Mouse (Mus musculus) naive thymus-derived CD4-positive, alpha-beta T cell, adult 2 months (primary cell): ENCODE measurements around the gene Slc8a2.
A peak's percentile ranks its signal among the peaks of the same experiment; 100 is the strongest.

Experiments
- DNase-seq: peaks from one replicate; pipeline ENCODE4 v3.0.0-alpha.2; 2011; ENCODE audit warnings: low read depth

The Slc8a2 gene

GRCm38 (mm10) chr7:16125829-16126228 lies 3.8 kb upstream of the Slc8a2 start:
- no peak for DNase-seq

- no peak for DNase-seq
Measured at GRCm38 (mm10) chr7:16128344-16128743, 1.3 kb upstream of the Slc8a2 start.

GRCm38 (mm10) chr7:16128899-16129298 lies 727 bp upstream of the Slc8a2 start:
- DNase-seq, result no peak

GRCm38 (mm10) chr7:16129846-16130691 lies 443 bp downstream of the Slc8a2 start:
- no peak for DNase-seq

- DNase-seq, result no peak
Measured at GRCm38 (mm10) chr7:16130956-16131634, 1.5 kb downstream of the Slc8a2 start.

GRCm38 (mm10) chr7:16132161-16132581 lies 2.5 kb downstream of the Slc8a2 start:
- DNase-seq, result no peak

- DNase-seq, result no peak
Measured at GRCm38 (mm10) chr7:16132926-16133325, 3.3 kb downstream of the Slc8a2 start.

GRCm38 (mm10) chr7:16133691-16134090 lies 4.1 kb downstream of the Slc8a2 start:
- DNase-seq, result no peak

- no peak for DNase-seq
Measured at GRCm38 (mm10) chr7:16134951-16135392, 5.3 kb downstream of the Slc8a2 start.

- no peak for DNase-seq
Measured at GRCm38 (mm10) chr7:16146489-16147410, 17.1 kb downstream of the Slc8a2 start.

GRCm38 (mm10) chr7:16147643-16148042 lies 18.0 kb downstream of the Slc8a2 start:
- DNase-seq, result peak; percentile 32

- no peak for DNase-seq
Measured at GRCm38 (mm10) chr7:16149241-16149640, 19.6 kb downstream of the Slc8a2 start.

- DNase-seq, result no peak
Measured at GRCm38 (mm10) chr7:16150191-16151145, 20.8 kb downstream of the Slc8a2 start.

GRCm38 (mm10) chr7:16153522-16153921 lies 23.9 kb downstream of the Slc8a2 start:
- DNase-seq, result peak; percentile 73

- DNase-seq, result no peak
Measured at GRCm38 (mm10) chr7:16155132-16155872, 25.7 kb downstream of the Slc8a2 start.

- DNase-seq, result no peak
Measured at GRCm38 (mm10) chr7:16156105-16156714, 26.6 kb downstream of the Slc8a2 start.

GRCm38 (mm10) chr7:16158735-16159134 lies 29.1 kb downstream of the Slc8a2 start:
- DNase-seq, result no peak

GRCm38 (mm10) chr7:16160702-16161101 lies 31.1 kb downstream of the Slc8a2 start:
- DNase-seq, result no peak

- DNase-seq, result no peak
Measured at GRCm38 (mm10) chr7:16161302-16161701, 31.7 kb downstream of the Slc8a2 start.

GRCm38 (mm10) chr7:16162036-16162435 lies 32.4 kb downstream of the Slc8a2 start:
- DNase-seq, result no peak
